Mouse (Mus musculus) cerebellum, postnatal 14 days (tissue): Measurements from ENCODE around the gene Mphosph10.
A peak's percentile ranks its signal among the peaks of the same experiment; 100 is the strongest.

Experiments used
- DNase-seq, 2 experiments: peaks; one replicate each; pipeline ENCODE4 v3.0.0; 2021; ENCODE audit warnings: mixed read lengths in 2 of 2

The Mphosph10 gene

DNA sequence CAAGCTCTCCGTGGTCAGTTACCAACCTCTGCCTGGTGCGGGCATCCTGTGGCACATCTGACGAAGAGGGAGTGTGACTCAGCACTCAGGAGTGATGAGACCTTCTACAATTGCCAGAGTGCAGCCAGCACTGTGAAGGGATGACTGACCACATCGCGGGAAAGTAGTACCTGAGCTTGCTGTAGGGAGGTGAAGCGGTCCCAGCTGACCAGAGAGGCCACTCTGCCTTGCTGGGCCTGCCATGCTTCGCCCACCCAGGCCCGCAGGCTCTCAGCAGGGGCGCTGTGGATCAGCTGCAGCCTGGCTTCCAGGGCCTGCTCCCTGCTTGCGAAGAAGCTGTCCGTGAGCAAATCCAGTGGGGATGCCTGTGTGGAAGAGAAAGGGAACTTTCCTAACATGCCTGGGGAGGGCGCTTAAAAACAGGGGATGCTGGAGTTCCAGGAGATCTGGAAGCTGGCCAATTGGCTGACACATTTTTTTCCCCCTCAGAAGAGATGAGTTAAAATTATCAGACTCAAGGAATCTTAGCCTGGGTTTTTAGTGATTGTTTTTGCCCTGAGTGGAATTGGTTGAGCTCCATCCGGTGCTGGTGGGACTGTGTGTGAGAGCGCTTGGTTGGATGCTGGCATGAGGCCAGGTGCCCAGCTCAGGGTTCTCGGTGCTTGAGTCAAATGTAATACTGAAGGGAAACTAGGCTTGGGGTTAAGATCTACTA lies 42.8 kb downstream of the Mphosph10 start:
- DNase-seq, result peak; percentile 64

DNA sequence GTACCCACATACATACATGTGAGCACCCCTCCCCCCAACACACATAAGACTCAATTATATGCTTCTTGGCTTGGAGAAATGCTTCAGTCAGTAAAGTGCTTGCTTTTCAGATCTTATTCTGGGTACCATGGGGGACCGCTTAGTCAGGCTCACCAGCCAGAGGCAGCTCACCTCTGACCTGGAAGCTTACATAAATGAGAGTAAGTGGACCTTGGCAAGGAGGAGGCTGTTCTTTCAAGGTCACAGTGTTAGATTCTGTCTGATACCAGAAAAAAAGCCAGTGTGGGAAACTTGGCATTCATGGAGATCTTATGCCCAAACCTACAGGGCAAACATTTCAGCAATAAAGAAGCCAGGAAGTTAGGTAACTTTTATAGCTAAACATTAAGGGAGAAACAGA lies 44.3 kb downstream of the Mphosph10 start:
- DNase-seq, result no peak

DNA sequence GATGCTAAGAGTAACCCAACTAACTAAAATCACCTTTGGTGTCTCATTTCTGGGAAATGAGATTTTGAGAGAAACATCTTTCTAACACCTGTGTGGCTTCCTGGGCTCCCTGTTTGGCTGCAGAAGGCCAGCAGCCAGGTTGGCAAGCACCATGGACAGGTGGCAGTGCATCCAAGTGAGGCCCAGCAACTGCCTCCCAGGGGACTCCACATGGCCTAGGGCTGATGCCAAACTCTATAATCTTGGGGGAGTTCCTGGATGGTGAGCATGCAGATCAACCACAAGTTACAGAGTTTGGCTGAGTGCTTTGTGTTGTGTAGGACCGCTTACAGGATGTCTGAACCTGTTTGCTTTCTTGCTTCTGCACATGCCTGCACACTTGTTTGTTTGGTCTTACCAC lies 59.4 kb downstream of the Mphosph10 start:
- peak; percentile 38 to 50 for DNase-seq

DNA sequence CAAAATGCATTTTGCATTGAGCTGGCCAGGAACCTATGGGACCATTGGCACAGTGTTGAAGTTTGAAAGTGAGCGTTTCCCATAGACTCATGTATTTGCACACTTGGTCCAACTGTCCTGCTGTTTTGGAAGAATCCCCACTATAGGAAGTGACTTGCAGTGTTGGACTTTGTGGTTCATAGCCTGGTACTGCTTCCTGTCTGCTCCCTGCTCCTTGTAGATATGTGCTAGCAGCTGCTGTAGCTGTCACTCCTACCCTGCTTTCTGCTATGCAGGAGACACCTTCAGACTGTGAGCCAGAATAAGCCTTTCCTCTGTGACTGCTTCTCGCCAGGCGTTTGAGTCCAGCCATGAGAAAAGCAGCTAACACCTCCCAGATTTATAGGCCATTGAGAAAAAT lies 60.8 kb downstream of the Mphosph10 start:
- no peak for DNase-seq

DNA sequence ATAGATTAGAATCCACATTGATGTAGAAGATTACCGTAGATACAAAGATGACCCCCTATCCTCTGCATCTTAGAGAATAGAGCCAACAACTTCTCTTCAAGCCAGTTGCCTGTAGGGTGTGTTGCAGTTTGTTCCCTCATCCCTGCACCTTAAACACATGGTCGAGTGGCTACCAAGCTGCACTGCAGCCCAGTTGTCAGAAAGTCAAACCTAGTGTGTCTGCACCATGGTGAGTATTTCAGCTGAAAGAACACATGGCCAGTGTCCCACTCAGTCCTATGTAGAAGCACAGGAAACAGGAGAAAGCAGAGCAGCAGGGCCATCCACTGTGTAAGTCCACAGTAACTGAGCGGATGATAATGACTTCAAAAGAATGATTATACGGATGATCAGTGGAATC lies 64.6 kb downstream of the Mphosph10 start:
- no peak for DNase-seq

DNA sequence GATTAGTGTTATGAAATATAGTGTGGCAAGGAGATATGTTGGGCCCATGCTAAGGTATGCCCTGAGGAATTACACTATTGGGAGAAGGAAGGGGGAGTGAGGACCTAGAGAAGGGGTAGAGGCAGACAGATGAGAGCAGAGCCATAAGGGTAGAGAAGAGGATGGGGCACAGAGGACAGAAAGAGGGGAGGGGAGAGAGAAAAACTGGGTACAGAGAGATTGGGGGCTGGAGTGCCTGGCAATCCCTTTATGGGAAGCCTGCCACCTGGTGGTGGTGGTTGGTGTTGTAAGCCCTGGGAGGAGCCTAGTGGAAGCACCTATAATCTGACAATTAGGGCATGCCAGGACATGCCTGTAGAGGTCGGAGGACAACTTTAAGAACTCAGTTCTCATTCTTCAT lies 65.2 kb downstream of the Mphosph10 start:
- DNase-seq, result peak; percentile 91 to 95
